Mouse (Mus musculus) adrenal gland, postnatal 10 days (tissue): ENCODE measurements at regions not wholly inside any gene's neighbourhood (a gene's known extent, or its start where the extent isn't known, plus 50 kb on each side); places are given as distances from the start of the nearest gene placed in this dataset.

ENCODE experiments used
- DNase-seq: peaks from one replicate; pipeline ENCODE4 v3.0.0; 2021; ENCODE audit warnings: mixed read lengths

- DNase-seq, result no peak
Observed at GRCm38 (mm10) chr12:15741219-15741618, 75.5 kb downstream of the Trib2 start.

DNA sequence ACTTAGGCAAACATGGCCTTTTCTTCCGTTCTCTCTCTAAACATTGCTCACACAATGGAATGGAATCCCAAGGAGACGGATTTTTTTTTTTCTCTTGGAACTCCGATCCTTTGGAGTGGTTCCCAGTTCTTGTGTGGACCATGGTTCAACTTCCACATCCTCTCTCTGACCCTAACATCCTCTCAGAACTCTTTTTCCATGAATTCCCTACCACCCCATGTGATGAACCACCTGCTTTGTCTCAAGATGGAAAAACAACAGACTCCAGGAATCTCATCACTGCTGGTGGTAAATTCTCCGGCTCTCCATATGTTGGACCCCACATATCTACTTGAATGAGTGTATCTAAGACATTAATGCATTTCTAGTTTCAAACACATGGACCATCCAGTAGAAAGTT is 77.7 kb downstream of the Trib2 start:
- DNase-seq, result peak; percentile 12

- DNase-seq, result peak; percentile 7
Observed at GRCm38 (mm10) chr12:15731261-15731660, 85.5 kb downstream of the Trib2 start.

- DNase-seq, result no peak
Observed at GRCm38 (mm10) chr12:15729696-15730095, 87.0 kb downstream of the Trib2 start.

DNA sequence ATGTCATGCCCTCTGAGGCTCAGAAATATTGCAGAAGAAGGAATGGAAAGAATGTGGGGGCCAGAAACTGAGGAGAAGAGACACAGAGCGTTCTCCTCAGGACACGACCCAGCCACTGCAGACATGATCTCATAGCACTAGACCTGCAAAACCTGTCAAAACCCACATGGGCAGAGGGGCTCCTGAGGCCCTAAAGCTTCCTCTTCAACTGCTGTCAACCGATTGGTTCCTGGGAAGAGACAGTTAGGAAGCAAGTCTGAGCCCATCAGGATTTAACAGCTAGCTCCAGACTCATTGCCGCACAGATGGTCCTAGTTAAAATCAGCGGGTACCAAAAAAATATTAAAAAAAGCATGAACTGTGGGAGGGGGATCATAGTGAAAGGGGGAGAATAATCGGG is 93.2 kb downstream of the Trib2 start:
- DNase-seq, result no peak

- DNase-seq, result no peak
Observed at GRCm38 (mm10) chr12:15722161-15722560, 94.6 kb downstream of the Trib2 start.

GRCm38 (mm10) chr12:15720171-15720570 is 96.6 kb downstream of the Trib2 start:
- DNase-seq, result no peak

GRCm38 (mm10) chr12:15718827-15719226 is 97.9 kb downstream of the Trib2 start:
- DNase-seq, result peak; percentile 33

GRCm38 (mm10) chr12:15717989-15718388 is 98.7 kb downstream of the Trib2 start:
- DNase-seq, result peak; percentile 37

GRCm38 (mm10) chr12:15717342-15717741 is 99.4 kb downstream of the Trib2 start:
- DNase-seq, result no peak

- DNase-seq, result no peak
Observed at GRCm38 (mm10) chr12:15713623-15714022, 103.1 kb downstream of the Trib2 start.

DNA sequence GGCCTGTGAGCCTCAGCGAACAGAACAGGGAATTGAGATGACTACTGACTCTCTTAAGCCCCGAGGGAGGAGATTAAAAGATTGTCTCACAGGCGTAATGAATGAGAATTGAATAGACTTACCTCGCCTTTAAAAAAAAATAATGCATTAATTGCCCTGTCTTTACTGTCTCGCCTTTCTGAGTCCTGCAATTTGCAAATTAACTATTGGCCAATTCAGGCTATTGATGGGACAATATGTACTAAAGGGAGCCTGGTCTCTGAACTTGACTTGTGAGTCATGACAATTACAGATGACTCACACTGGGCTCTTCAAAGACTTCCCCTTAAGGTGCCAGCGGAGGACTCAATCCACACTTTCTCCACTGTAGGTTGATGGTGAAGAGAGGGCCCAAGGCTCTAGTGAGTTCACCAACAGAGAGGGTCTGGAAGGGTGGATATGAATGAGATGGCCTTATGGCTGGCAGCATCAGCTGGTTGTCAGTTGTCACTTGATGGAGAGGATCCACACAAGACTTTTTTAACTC is 109.1 kb downstream of the Trib2 start:
- DNase-seq, result no peak

DNA sequence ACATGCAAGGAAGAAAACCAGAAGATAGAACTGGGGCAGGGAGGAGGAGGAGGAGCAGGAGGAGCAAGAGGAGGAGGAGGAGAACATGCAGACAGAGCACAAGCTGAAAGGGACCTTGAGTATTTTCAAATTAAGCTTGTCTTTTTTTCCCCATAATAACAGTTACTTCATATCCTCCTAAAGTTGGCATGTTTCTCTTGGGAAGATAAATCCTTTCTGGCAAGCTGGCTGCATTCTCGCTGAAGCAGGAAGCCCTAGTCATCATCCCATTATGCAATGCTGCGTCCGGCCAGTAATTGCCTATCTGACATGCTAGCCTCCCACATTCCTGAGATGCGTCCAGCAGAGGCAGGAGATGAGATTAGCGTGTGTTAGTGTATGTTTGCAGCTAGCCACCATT is 112.3 kb downstream of the Trib2 start:
- peak; percentile 71 for DNase-seq

DNA sequence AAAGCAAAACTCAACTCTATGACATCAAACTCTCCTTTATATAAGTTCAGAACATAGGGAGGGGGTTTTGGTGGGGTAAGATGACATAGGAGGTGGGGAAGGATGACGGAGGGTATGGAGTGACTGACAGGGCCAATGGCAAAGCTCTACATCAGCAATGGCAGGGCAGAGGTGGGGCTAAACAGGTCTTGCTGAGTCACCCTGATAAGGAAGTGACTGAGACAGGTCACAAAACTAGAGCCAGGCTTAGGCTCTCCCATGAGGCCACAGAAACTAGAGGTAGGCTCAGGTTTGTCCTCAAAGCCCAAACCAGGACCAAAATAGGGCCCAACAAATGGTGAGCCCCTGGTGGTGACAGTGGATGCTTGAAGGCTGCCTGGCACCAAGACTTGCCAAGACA is 114.6 kb downstream of the Trib2 start:
- DNase-seq, result no peak

- DNase-seq, result peak; percentile 7
Observed at GRCm38 (mm10) chr12:15698829-15699228, 117.9 kb downstream of the Trib2 start.

DNA sequence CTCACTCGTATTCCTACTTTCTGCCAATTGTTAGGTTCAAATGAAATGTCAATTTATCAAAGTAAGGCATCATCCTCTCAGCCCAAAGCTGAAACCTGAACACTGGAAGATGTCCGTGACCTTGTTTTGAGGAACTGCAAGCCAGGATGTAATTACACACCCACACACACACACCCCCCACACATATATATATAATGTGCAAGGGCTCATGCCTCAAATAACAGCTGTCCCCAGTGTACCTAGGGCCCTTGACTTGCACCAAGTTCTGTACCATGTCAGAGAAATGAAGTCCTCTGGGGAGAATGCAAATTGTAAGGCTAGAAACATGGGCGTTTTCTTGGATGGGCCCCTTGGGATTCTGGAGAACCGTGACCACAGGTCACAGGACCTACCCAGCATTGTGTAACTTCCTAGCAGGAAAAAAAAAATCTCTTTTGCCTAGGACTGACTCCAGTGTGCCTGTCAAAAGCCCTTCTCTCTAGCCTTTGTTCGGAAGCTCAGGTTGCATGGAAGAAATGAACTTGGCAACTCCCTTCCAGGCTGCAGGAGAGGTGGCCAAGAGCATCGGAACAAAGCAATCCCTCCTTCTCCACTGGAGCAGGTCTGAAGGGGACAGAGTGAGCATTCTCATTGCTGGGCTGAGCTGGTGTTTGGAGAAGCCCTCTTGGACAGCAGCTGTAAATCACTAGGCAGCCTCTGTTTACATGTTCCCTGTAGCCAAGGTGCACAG is 118.5 kb downstream of the Trib2 start:
- DNase-seq, result peak; percentile 32

DNA sequence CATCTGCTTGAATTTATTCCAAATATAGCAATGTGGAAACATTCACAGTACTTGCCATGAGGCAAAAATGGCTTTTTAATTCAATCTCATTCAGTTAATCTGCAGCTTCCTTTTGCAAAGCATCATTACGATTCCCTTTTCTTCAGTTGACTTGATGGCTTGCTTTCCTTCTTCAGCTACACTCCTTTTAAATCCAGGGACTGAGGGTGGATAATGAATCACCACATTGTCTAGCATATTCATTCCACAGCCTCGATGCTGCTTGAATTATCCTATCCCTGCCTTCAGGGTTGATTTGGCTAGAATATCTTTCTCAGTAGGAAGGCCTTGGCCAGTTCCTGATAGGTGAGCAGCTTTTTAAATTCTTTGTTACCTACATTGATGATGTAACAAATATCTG is 128.4 kb downstream of the Trib2 start:
- no peak for DNase-seq

GRCm38 (mm10) chr12:15684311-15684710 is 132.4 kb downstream of the Trib2 start:
- no peak for DNase-seq

- DNase-seq, result no peak
Observed at GRCm38 (mm10) chr12:15681678-15682355, 134.9 kb downstream of the Trib2 start.

- DNase-seq, result no peak
Observed at GRCm38 (mm10) chr12:15676127-15676526, 140.6 kb downstream of the Trib2 start.

DNA sequence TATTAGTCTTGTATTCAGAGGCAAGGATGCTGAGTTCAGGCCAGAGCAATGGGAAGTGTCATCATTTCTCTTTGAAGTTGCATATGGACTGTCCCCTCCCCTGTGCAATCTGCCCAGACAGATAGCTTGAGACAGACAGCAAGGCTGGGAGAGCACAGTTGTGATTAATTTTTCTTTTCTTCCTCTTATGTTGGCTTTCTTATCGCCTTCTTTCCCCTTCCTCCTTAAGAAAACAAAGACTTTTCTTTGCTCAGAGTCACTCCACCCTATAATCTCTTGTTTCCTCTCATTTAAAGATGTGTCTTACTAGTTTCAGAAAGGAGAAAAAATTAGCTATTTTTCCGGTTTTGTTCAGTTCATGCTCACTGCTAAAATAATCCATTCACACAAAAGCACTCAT is 157.0 kb downstream of the Trib2 start:
- no peak for DNase-seq

DNA sequence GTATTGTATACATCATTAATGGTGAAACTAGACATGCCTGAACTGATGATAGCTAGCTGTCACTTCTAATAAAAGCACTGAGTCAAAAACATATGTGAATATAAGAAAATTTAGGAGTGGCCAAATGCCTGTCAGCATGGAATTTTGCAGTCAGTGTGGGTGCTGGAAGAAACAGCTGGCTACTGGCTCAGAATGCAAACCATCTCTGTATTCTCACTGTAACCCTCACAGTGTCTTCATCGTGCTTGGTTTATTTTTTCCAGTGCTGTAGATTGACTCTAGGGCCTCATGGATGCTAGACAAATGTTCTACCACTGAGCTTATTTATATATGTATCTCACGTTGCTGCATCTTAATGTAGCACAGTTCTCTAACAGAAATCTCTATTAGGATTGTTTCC is 157.4 kb downstream of the Trib2 start:
- no peak for DNase-seq

GRCm38 (mm10) chr12:15657748-15658251 is 158.9 kb downstream of the Trib2 start:
- no peak for DNase-seq

GRCm38 (mm10) chr12:15654585-15654984 is 162.1 kb downstream of the Trib2 start:
- no peak for DNase-seq
